Mouse (Mus musculus) midbrain, embryonic 11.5 days (tissue): ENCODE measurements around the gene Rbl1. TPM values are rescaled to one million over a fixed set of nuclear protein-coding genes. Genes with fewer than 3 reads are reported as not detected.
A peak's percentile ranks its signal among the peaks of the same experiment; 100 is the strongest.

Experiments used
- ATAC-seq: fragments of 200-750 bp; cut with Nextera tagmentation; 2 replicates; pipeline ENCODE4 v1.8.0; 2017; ENCODE audit warnings: moderate TSS enrichment, moderate library complexity; ENCODE audit not compliant: low FRiP score
- DNase-seq: peaks from one replicate; pipeline ENCODE4 v3.0.0; 2015; ENCODE audit warnings: low spot score; ENCODE audit errors: missing footprints
- H3K27ac ChIP-seq: fragments of 300-500 bp; sonication (generic); 2 replicates; pipeline ENCODE4 v1.5.1; 2014; ENCODE audit warnings: low read depth, low read length
- H3K27me3 ChIP-seq: fragments of 300-500 bp; sonication (generic); 2 replicates; pipeline ENCODE4 v1.6.1; 2014; ENCODE audit warnings: mild to moderate bottlenecking, low read length, moderate library complexity, mixed read lengths; ENCODE audit not compliant: control insufficient read depth, insufficient read depth
- H3K36me3 ChIP-seq: fragments of 300-500 bp; sonication (generic); 2 replicates; pipeline ENCODE4 v1.6.1; 2014; ENCODE audit warnings: mild to moderate bottlenecking, low read length, moderate library complexity, mixed read lengths; ENCODE audit not compliant: control insufficient read depth, insufficient read depth
- H3K4me1 ChIP-seq: fragments of 300-500 bp; sonication (generic); 2 replicates; pipeline ENCODE4 v1.6.1; 2014; ENCODE audit warnings: low read length; ENCODE audit not compliant: control insufficient read depth, insufficient read depth
- H3K4me2 ChIP-seq: fragments of 300-500 bp; sonication (generic); 2 replicates; pipeline ENCODE4 v1.6.1; 2014; ENCODE audit warnings: mild to moderate bottlenecking, moderate library complexity
- H3K4me3 ChIP-seq: fragments of 300-500 bp; sonication (generic); 2 replicates; pipeline ENCODE4 v1.5.1; 2014; ENCODE audit warnings: low read depth, low read length
- H3K9ac ChIP-seq: fragments of 300-500 bp; sonication (generic); 2 replicates; pipeline ENCODE4 v1.6.1; 2014; ENCODE audit warnings: low read length
- H3K9me3 ChIP-seq: fragments of 300-500 bp; sonication (generic); 2 replicates; pipeline ENCODE4 v1.6.1; 2016; ENCODE audit warnings: low read length; ENCODE audit not compliant: control insufficient read depth
- WGBS: fragments of 180-500 bp; shearing (Covaris S2); extraction: QIAGEN DNeasy Blood & Tissue Kit; methylation state at CpG from one replicate; pipeline ENCODE4 v1.1.7; 2014; 5-methylcytosine and 5-hydroxymethylcytosine counted together
- polyA plus RNA-seq: library from polyadenylated mRNA; unstranded; fragments of >200 nt; fragmentation: Nextera tagmentation; extraction: Ambion mirVana; gene quantifications from 2 replicates; pipeline ENCODE4 v1.2.1, GENCODE M21; 2014

Rbl1 gene
- polyA plus RNA-seq, 1 experiment from 2014 or later, result 42.5 TPM

DNA sequence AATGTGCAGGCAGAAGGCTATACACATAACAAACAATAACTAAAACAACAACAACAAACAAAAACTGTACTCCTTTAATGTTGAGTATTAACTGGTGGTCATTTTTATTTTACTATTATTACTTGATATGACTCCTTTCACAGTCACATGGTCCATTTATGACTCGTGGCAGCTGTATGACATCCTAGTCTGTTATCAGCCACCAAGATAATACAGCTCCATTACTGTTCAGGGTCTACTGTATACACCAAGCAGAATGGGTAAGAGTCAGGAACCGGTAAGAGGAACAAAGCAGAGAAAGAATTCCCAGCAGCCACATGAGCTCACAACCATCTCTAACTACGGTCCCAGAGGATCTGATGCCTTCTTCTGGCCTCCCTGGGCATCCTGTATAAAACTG, 79.1 kb downstream of the Rbl1 start:
- 91% methylated on average over 3 of the region's 3 CpGs for WGBS
- Histone ChIP-seq H3K4me1 (no peaks in the 10 kb centered on the region), H3K9me3 (no peaks in the 10 kb centered on the region), H3K9ac (no peak overlapping the region), H3K27me3 (no peaks in the 10 kb centered on the region), H3K4me2 (no peak overlapping the region), H3K27ac (no peak overlapping the region), H3K36me3 (no peaks in the 10 kb centered on the region), H3K4me3 (no peak overlapping the region)
- no peak for DNase-seq
- ATAC-seq, result no peak

DNA sequence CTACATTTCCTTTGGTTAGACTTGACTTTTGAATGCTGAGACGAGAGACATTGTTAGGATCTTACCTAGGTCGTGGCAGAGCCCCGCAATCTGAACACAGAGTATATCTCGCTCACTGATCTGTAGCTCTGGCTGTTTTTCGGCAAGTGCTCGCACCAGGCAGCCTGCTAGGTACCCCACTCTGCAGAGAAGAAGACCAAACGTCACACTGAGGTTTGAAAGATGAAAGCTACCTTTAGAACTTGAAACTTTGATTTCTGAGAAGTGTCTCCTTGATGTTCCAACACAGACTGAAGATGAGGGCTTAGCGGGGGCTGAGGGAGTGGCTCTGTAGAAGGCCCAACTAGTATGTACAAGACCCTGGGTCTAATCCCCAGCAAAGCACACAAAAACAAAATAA, 82.6 kb downstream of the Rbl1 start:
- no peaks in the 10 kb centered on the region for H3K4me1 ChIP-seq
- H3K36me3 ChIP-seq, result no peaks in the 10 kb centered on the region
- H3K9me3 ChIP-seq, result no peaks in the 10 kb centered on the region
- H3K9ac ChIP-seq, result no peak overlapping the region
- WGBS, result 93% methylated on average over 8 of the region's 8 CpGs
- H3K4me2 ChIP-seq, result no peak overlapping the region
- DNase-seq (no peak), ATAC-seq (no peak)
- no peak overlapping the region for H3K27ac ChIP-seq
- H3K27me3 ChIP-seq, result no peaks in the 10 kb centered on the region
- no peak overlapping the region for H3K4me3 ChIP-seq

DNA sequence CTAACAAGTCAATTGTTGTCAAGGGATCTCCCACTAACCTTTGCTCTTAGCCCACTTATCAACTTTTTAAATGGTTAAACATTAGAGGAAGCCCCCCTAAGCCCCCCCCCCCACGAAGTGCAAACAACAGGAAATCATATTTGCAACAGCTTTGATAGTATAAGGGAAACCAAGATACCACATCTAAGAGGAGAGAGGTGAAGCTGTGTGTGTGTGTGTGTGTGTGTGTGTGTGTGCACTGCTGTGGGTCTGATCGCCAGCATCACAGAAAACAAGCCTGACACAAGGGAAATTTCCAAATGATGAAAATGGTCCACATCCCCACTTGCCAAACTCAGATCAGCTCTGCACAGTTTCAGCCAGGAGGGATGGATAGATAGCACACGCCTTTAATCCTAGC, 85.3 kb downstream of the Rbl1 start:
- H3K9me3 ChIP-seq, result no peaks in the 10 kb centered on the region
- 83% methylated on average over 3 of the region's 3 CpGs for WGBS

DNA sequence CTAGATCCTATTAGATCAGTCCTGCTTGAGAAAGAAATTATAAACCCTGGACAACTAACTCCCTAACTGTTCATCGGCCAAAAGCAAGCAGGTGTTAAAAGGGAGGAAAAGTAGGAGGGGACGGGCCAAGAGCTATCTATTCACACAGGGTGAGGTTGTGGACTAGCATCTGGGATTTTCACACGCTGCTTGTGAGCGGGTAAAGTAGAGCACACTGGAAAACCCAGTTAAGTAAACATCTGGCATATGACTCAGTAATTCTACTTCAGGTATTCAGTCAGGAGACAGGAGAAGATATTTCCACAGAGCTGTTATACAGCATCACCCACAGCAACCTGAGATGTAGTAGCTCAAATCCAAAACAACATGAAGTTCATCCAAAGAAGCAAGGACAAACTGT, 85.8 kb downstream of the Rbl1 start:
- H3K36me3 ChIP-seq, result 0 out of 2 replicates have a peak, but pooled peaks cover 4% of the 10 kb centered on the region

More for the DNA sequence above, 85.3 kb downstream of the Rbl1 start:
- Histone ChIP-seq H3K27me3 (no peaks in the 10 kb centered on the region), H3K4me2 (no peak overlapping the region), H3K27ac (no peak overlapping the region), H3K36me3 (0 out of 2 replicates have a peak, but pooled peaks cover 4% of the 10 kb centered on the region), H3K4me3 (no peak overlapping the region), H3K4me1 (no peaks in the 10 kb centered on the region), H3K9ac (no peak overlapping the region)
- DNase-seq (no peak), ATAC-seq (no peak)

DNA sequence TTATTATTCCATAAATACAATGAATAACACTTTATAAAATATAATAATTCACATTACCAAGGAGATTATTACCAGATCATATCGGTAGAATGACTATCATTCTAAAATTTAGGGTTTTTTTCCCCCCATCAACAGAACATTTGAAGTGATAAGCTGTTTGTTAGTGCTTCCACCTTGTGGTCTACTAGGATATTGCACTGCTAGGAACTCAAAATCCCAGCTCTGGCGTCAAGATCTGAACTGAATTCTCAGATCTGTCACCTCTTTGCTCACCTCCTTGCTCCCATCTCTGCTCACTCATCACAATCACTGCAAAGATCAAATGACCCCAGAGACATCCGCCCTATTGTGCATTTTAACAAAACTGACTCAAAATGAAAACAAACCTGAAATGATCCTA, 87.4 kb downstream of the Rbl1 start:
- Histone ChIP-seq H3K9me3 (no peaks in the 10 kb centered on the region), H3K4me2 (no peak overlapping the region), H3K27ac (no peak overlapping the region), H3K9ac (no peak overlapping the region), H3K4me3 (no peak overlapping the region), H3K4me1 (no peaks in the 10 kb centered on the region), H3K27me3 (no peaks in the 10 kb centered on the region), H3K36me3 (0 out of 2 replicates have a peak, but pooled peaks cover 4% of the 10 kb centered on the region)
- WGBS, result 17% methylated on average over 3 of the region's 3 CpGs
- no peak for ATAC-seq
- peak; percentile 94 for DNase-seq

More for the DNA sequence above, 85.8 kb downstream of the Rbl1 start:
- Histone ChIP-seq H3K4me1 (no peaks in the 10 kb centered on the region), H3K4me2 (no peak overlapping the region), H3K27ac (no peak overlapping the region), H3K4me3 (no peak overlapping the region), H3K9me3 (no peaks in the 10 kb centered on the region), H3K27me3 (no peaks in the 10 kb centered on the region), H3K9ac (no peak overlapping the region)
- ATAC-seq (no peak), DNase-seq (no peak)
- 94% methylated on average over 4 of the region's 4 CpGs for WGBS

DNA sequence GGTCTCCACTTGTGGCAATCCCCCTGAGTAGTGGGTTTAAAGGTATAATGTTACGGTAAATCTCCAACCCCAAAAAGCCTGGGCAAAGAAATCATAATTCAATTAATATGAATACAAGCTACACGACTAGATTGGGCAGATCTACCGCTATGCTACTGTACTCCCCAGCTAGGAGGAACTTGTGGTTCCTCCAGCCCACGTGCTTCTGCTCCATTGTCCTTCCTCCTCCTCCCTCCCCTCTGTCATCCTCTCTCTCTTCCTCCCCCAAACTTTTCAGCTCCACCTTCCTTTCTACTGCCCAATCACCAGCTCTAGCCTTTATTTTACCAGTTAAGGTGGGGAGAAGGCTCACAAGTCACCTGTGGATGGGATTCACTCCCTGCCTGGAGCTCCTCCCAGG, 96.1 kb downstream of the Rbl1 start:
- Histone ChIP-seq H3K36me3 (0 out of 2 replicates have a peak, but pooled peaks cover 3% of the 10 kb centered on the region), H3K4me2 (no peak overlapping the region)
- 93% methylated on average over 4 of the region's 4 CpGs for WGBS

DNA sequence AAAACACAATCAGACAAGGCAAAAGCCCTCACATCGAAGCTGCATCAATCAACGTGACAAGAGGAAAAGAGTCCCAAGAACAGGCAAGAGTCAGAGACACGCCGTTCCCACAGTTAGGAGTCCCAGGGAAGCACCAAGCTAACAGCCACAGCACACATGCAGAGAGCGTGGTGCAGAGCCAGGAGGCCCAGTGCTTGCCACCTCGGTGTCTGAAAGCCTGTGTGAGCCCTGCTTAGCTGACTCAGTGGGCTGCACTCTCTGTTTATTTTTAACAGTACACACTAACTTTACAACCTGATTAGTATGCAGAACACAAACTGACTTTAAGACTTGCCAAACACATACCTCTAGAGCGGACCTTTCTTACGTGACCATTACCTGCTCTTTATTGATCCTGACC, 99.9 kb downstream of the Rbl1 start:
- no peaks in the 10 kb centered on the region for H3K27me3 ChIP-seq
- ATAC-seq, result no peak
- no peaks in the 10 kb centered on the region for H3K4me1 ChIP-seq
- no peak overlapping the region for H3K4me2 ChIP-seq
- H3K9me3 ChIP-seq, result no peaks in the 10 kb centered on the region
- whole genome bisulfite sequencing, result 92% methylated on average over 8 of the region's 8 CpGs
- H3K9ac ChIP-seq, result no peak overlapping the region
- no peak overlapping the region for H3K4me3 ChIP-seq
- H3K27ac ChIP-seq, result no peak overlapping the region
- H3K36me3 ChIP-seq, result 0 out of 2 replicates have a peak, but pooled peaks cover 3% of the 10 kb centered on the region
- peak; percentile 66 for DNase-seq

More for the DNA sequence above, 96.1 kb downstream of the Rbl1 start:
- no peak for ATAC-seq
- no peak overlapping the region for H3K27ac ChIP-seq
- DNase-seq, result no peak
- no peaks in the 10 kb centered on the region for H3K27me3 ChIP-seq
- H3K9ac ChIP-seq, result no peak overlapping the region
- H3K9me3 ChIP-seq, result no peaks in the 10 kb centered on the region
- no peak overlapping the region for H3K4me3 ChIP-seq
- H3K4me1 ChIP-seq, result no peaks in the 10 kb centered on the region

DNA sequence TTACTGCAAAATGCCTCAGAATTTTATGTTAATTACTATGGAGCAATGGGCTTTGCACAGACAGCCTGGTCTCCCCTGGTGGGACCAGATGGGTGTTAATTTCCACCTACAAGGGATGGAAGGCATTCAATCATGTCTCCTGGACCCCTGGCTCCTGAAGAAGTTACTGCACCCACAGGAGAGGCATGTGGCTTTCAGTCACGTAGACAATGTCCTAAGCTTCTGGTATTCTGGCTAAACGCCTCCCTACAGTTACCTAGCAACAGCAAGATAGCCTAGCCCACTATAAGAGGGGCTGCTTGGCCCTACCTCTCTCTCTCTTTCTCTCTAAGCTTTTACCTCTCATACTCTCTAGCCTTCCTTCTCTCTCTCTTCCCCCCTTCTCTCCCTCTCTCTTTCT, 102.1 kb downstream of the Rbl1 start:
- DNase-seq (peak; percentile 65), ATAC-seq (no peak)

DNA sequence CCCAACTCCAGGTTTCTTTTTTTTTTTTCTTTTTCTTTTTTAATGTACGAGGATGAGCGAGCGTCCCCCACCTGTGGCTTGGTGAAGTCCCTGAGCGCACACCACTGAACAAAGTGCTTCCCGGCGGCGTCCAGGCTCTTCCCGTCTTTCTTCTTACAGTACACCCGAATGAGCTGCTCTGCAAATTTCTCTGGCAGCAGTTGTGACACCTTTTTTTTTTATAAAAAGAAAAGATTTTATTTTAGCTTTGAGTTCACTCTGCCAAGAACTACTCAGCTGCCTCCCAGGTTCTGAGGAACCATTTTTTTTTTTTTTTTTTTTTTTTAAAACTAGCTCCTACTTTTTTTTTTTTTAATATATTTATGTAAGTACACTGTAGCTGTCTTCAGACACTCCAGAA, 102.7 kb downstream of the Rbl1 start:
- Histone ChIP-seq H3K27me3 (no peaks in the 10 kb centered on the region), H3K27ac (no peak overlapping the region), H3K36me3 (no peaks in the 10 kb centered on the region), H3K9ac (no peak overlapping the region), H3K4me3 (no peak overlapping the region), H3K4me2 (no peak overlapping the region), H3K9me3 (no peaks in the 10 kb centered on the region), H3K4me1 (no peaks in the 10 kb centered on the region)
- ATAC-seq, result no peak
- WGBS, result 95% methylated on average over 9 of the region's 9 CpGs
- no peak for DNase-seq

More for the DNA sequence above, 102.1 kb downstream of the Rbl1 start:
- Histone ChIP-seq H3K4me1 (no peaks in the 10 kb centered on the region), H3K4me2 (no peak overlapping the region), H3K9ac (no peak overlapping the region), H3K36me3 (no peaks in the 10 kb centered on the region), H3K27me3 (no peaks in the 10 kb centered on the region), H3K4me3 (no peak overlapping the region), H3K9me3 (no peaks in the 10 kb centered on the region), H3K27ac (no peak overlapping the region)
- WGBS, result 43% methylated on average over 2 of the region's 2 CpGs

DNA sequence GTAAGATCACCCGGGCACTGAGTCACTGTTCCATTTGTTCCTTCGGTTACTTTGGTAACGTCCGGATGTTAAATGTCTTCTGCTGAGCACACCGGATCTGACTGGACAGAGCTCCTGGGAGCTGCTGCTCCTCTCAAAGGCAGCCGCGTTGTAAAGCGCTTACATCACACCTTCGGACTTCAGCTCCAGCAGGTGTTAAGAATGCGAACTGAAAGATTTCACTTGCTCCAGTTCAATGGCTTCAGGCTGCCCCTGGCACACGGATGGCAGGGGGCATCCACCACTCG, 104.1 kb downstream of the Rbl1 start:
- Histone ChIP-seq H3K27ac (no peak overlapping the region), H3K4me1 (no peaks in the 10 kb centered on the region), H3K27me3 (no peaks in the 10 kb centered on the region), H3K9ac (no peak overlapping the region), H3K9me3 (no peaks in the 10 kb centered on the region), H3K4me3 (no peak overlapping the region), H3K4me2 (no peak overlapping the region), H3K36me3 (no peaks in the 10 kb centered on the region)
- 92% methylated on average over 12 of the region's 12 CpGs for WGBS
- DNase-seq, result no peak
- no peak for ATAC-seq
